Mouse (Mus musculus) brain, embryonic 14.5 days (tissue): ENCODE measurements at regions not wholly inside any gene's neighbourhood (a gene's known extent, or its start where the extent isn't known, plus 50 kb on each side); places are given as distances from the start of the nearest gene placed in this dataset.

ENCODE experiments used
- CTCF ChIP-seq: fragments of 200-500 bp; IDR thresholded peaks from 2 replicates; pipeline ENCODE4 v1.5.1; 2012; ENCODE audit warnings: inconsistent platforms, mild to moderate bottlenecking, moderate library complexity, borderline replicate concordance; ENCODE audit not compliant: insufficient read depth, insufficient read length; ENCODE audit errors: extremely low read depth
- POLR2A ChIP-seq: fragments of 200-500 bp; IDR thresholded peaks from 2 replicates; pipeline ENCODE4 v1.6.1; 2012; ENCODE audit warnings: mild to moderate bottlenecking, inconsistent platforms, borderline replicate concordance; ENCODE audit not compliant: poor library complexity, insufficient read depth, insufficient read length, severe bottlenecking; ENCODE audit errors: extremely low read depth

GRCm38 (mm10) chr12:8393976-8394375, 80.7 kb downstream of the Hs1bp3 start:
- TF ChIP-seq CTCF = no peak
- TF ChIP-seq POLR2A = no peak
